In the genomic region with DNA sequence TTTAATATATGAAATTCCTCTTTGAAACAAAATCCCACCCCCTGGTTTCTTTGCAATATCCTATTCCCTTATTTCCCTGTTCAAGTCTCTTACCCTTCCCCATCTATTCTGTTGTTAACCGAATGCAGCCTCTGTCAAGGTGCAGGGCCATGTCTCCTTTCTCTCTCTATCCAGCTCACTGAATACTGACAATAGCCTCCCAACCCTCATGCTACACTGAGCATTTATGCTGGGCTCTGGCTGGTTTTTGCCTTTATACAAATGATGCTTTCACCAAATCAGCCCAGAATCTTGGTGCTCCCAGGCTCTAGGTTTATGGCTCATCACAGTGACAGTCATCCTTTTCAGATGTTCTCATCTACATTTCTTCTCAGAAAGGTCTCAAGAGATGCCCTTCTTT, we compare ENCODE assay signal across 29 mouse cellular contexts.
"Had no signal": no experiment of that assay in that cellular context is flagged by ENCODE, and none has a peak within 500 bp of the region (broad histone marks: within the 10 kb centered on the region; RNA-seq: fewer than 3 reads in every experiment).

No protein-coding gene starts in this region.

- H3K9me3 ChIP-seq: limb, embryonic 10.5 days; limb, embryonic 12.5 days; limb, embryonic 13.5 days; limb, embryonic 15.5 days; liver, embryonic 12.5 days; liver, embryonic 13.5 days; liver, embryonic 15.5 days; lung, embryonic 15.5 days; megakaryocyte, embryonic 14.5 days; midbrain, embryonic 10.5 days; midbrain, embryonic 12.5 days; midbrain, embryonic 13.5 days; midbrain, embryonic 15.5 days had no signal

- H3K27ac ChIP-seq: left cerebral cortex, adult 2 months; limb, embryonic 10.5 days; limb, embryonic 12.5 days; limb, embryonic 13.5 days; limb, embryonic 15.5 days; liver, embryonic 12.5 days; liver, embryonic 13.5 days; liver, embryonic 14.5 days; liver, embryonic 15.5 days; lung, embryonic 15.5 days; macrophage; midbrain, embryonic 10.5 days; midbrain, embryonic 12.5 days; midbrain, embryonic 13.5 days; midbrain, embryonic 15.5 days had no signal

- H3K4me1 ChIP-seq: limb, embryonic 10.5 days; limb, embryonic 12.5 days; limb, embryonic 13.5 days; limb, embryonic 15.5 days; liver, embryonic 12.5 days; liver, embryonic 13.5 days; liver, embryonic 15.5 days; midbrain, embryonic 10.5 days; midbrain, embryonic 12.5 days; midbrain, embryonic 13.5 days; midbrain, embryonic 15.5 days had no signal

- H3K36me3 ChIP-seq: limb, embryonic 10.5 days; limb, embryonic 12.5 days; limb, embryonic 13.5 days; limb, embryonic 15.5 days; liver, embryonic 12.5 days; liver, embryonic 13.5 days; liver, embryonic 15.5 days; lung, embryonic 15.5 days; midbrain, embryonic 10.5 days; midbrain, embryonic 12.5 days; midbrain, embryonic 13.5 days; midbrain, embryonic 15.5 days had no signal

- H3K4me2 ChIP-seq: limb, embryonic 12.5 days; limb, embryonic 13.5 days; limb, embryonic 15.5 days; liver, embryonic 11.5 days; liver, embryonic 12.5 days; liver, embryonic 13.5 days; liver, embryonic 15.5 days; lung, embryonic 14.5 days; lung, embryonic 15.5 days; midbrain, embryonic 12.5 days; midbrain, embryonic 13.5 days; midbrain, embryonic 15.5 days had no signal

- ATAC-seq: liver, embryonic 12.5 days; liver, postnatal 0 days; lung, postnatal 0 days; midbrain, embryonic 13.5 days; midbrain, embryonic 15.5 days had no signal

- H3K9ac ChIP-seq: limb, embryonic 12.5 days; limb, embryonic 13.5 days; limb, embryonic 15.5 days; liver, embryonic 12.5 days; liver, embryonic 13.5 days; liver, embryonic 14.5 days; liver, embryonic 15.5 days; liver, postnatal 0 days; lung, embryonic 14.5 days; lung, embryonic 15.5 days; midbrain, embryonic 12.5 days; midbrain, embryonic 13.5 days; midbrain, embryonic 15.5 days had no signal

- H3K27me3 ChIP-seq: limb, embryonic 12.5 days; limb, embryonic 13.5 days; limb, embryonic 15.5 days; liver, embryonic 12.5 days; liver, embryonic 13.5 days; liver, embryonic 15.5 days; lung, embryonic 15.5 days; midbrain, embryonic 12.5 days; midbrain, embryonic 13.5 days; midbrain, embryonic 15.5 days had no signal

- H3K4me3 ChIP-seq: left cerebral cortex, adult 2 months; limb, embryonic 10.5 days; limb, embryonic 12.5 days; limb, embryonic 13.5 days; limb, embryonic 15.5 days; liver, embryonic 12.5 days; liver, embryonic 13.5 days; liver, embryonic 15.5 days; lung, embryonic 15.5 days; megakaryocyte, embryonic 14.5 days; midbrain, embryonic 10.5 days; midbrain, embryonic 12.5 days; midbrain, embryonic 13.5 days; midbrain, embryonic 15.5 days; myocyte had no signal

- DNase-seq: left cerebral cortex, postnatal 4 days; liver; liver, embryonic 13.5 days; liver, postnatal 0 days; lung, adult 18-20 months; lung, embryonic 14.5 days; lung, postnatal 10 days; lung, postnatal 14 days; lung, postnatal 36 days; lung, postnatal 4 days; midbrain, embryonic 14.5 days had no signal
